Mouse (Mus musculus) hematopoietic stem cell, adult 5-6 weeks (primary cell): ENCODE data around the gene Alg11. TPM values are rescaled to one million over a fixed set of nuclear protein-coding genes. Genes with fewer than 3 reads are reported as not detected.
A peak's percentile ranks its signal among the peaks of the same experiment; 100 is the strongest.

Experiments
- ATAC-seq, 2 experiments: fragments of 125-278 bp in 1 of 2; replicated peaks in 1 of 2; 2 replicates each; pipeline ENCODE4 v1.8.0; 2016 to 2017; ENCODE audit warnings: inconsistent platforms in 2 of 2, mild to moderate bottlenecking in 2 of 2, moderate number of reproducible peaks in 2 of 2, low read depth in 1 of 2, moderate TSS enrichment in 1 of 2; ENCODE audit not compliant: low FRiP score in 2 of 2, poor library complexity in 2 of 2, severe bottlenecking in 2 of 2, insufficient read depth in 1 of 2, low TSS enrichment in 1 of 2
- total RNA-seq: library from RNA; stranded (forward); fragments of 172-1452, 232-1000 nt; gene quantifications from 2 replicates; pipeline ENCODE4 v1.2.3, GENCODE M21; 2017

Gene Alg11
- total RNA-seq, 1 experiment from 2014 or later, result 11.9 TPM

GRCm38 (mm10) chr8:22056850-22057249 is 3.7 kb upstream of the Alg11 start:
- no peak for ATAC-seq

- ATAC-seq, result no peak
Observed at GRCm38 (mm10) chr8:22058368-22058767, 2.2 kb upstream of the Alg11 start.

- ATAC-seq, result no peak
Observed at GRCm38 (mm10) chr8:22059153-22059738, 1.3 kb upstream of the Alg11 start.

- peak; percentile 40 to 42 for ATAC-seq
Observed at GRCm38 (mm10) chr8:22059821-22060445, 588 bp upstream of the Alg11 start, which contains the start of gene Atp7b. TSS of gene Atp7b (minus strand) at chr8:22060305.

GRCm38 (mm10) chr8:22061126-22061525 is 605 bp downstream of the Alg11 start:
- ATAC-seq, result no peak

GRCm38 (mm10) chr8:22079313-22080007 is 18.9 kb downstream of the Alg11 start:
- ATAC-seq, result no peak

GRCm38 (mm10) chr8:22089226-22089625 is 28.7 kb downstream of the Alg11 start:
- ATAC-seq, result no peak

- no peak for ATAC-seq
Observed at GRCm38 (mm10) chr8:22091568-22091967, 31.0 kb downstream of the Alg11 start.

GRCm38 (mm10) chr8:22107020-22107419 is 46.5 kb downstream of the Alg11 start:
- ATAC-seq, result no peak

Other genes with a start within 250 kb of the Alg11 start
- gene Defb50, start 237.2 kb upstream of the Alg11 start, total RNA-seq, result not detected in 2 replicates
- not detected in 2 replicates for gene Defb2, start 220.8 kb upstream of the Alg11 start, total RNA-seq
- gene Defb10, start 201.8 kb upstream of the Alg11 start, total RNA-seq, result not detected in 2 replicates
- not detected in 2 replicates for gene Defb9, start 175.3 kb upstream of the Alg11 start, total RNA-seq
- not detected in 2 replicates for gene Defb11, start 154.3 kb upstream of the Alg11 start, total RNA-seq
- gene Defb15, start 128.0 kb upstream of the Alg11 start, total RNA-seq, result not detected in 2 replicates
- not detected in 2 replicates for gene Defb35, start 122.4 kb upstream of the Alg11 start, total RNA-seq
- not detected in 2 replicates for gene Defb13, start 114.0 kb upstream of the Alg11 start, total RNA-seq
- gene Fam90a1a, start 102.0 kb upstream of the Alg11 start, total RNA-seq, result not detected in 2 replicates
- not detected in 2 replicates for gene Ccdc70, start 90.9 kb upstream of the Alg11 start, total RNA-seq
- 1.4 and 3.9 TPM in 2 replicates for gene Atp7b, start 416 bp upstream of the Alg11 start, total RNA-seq
- gene Nek5, start 64.3 kb downstream of the Alg11 start, total RNA-seq, result not detected in 2 replicates
- 3.7 and 5.1 TPM in 2 replicates for gene Nek3, start 105.7 kb downstream of the Alg11 start, total RNA-seq
- gene Ckap2, start 125.1 kb downstream of the Alg11 start, total RNA-seq, result 40.8 and 50.3 TPM in 2 replicates
- gene Vps36, start 132.1 kb downstream of the Alg11 start, total RNA-seq, result 55.0 and 68.1 TPM in 2 replicates
- 12.0 and 17.0 TPM in 2 replicates for gene Thsd1, start 166.6 kb downstream of the Alg11 start, total RNA-seq
- not detected in 2 replicates for gene Tpte, start 222.7 kb downstream of the Alg11 start, total RNA-seq